Mouse (Mus musculus): Measurements from ENCODE around the gene Selenos.

Selenos gene

DNA sequence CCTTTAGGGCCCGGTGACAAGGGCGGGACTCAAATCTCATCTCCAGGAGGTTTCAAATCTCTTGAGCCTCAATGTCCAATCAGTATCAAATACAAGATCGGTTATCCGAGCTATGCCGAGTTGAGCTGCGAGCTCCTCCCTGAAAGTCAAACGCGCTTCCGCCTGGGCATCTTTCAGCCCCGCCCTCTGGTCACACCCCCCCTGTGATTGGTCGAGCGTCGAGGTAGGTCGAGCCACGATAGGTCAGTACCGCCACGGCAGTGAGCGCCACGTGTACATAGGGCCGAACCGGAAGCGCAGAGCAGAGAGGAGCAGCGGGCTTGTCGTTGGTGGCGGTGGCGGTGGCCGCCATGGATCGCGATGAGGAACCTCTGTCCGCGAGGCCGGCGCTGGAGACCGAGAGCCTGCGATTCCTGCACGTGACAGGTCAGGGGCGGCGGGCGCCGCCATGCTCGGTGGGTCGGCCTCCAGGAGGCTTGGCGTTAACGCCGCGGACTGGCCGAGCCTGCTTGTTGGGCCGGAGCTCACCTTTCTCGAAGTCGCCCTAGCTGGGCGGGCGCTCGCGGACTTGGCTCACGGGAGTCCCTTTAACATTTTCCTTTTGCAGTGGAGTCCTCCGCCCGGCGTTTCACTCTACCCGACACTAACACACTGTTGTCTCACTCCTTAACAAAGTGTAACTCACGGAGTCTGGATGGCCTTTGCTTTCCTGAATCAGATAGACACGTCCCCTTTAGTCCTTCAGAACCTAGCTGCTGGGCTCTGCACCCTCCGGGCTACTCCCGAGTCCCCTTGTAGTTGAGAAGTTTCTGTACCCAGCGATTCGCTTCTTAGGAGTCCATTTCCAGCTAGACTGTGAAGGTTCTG, at the start of gene Selenos:
TSS of gene Selenos (plus strand) at position 286 of the 867 bp plus-strand sequence.
- in situ Hi-C loops (cut with MboI, MseI) = no loop called here

GRCm38 (mm10) chr7:66036809-66037208, 42.6 kb upstream of the Selenos start:
- in situ Hi-C loops (cut with MboI, MseI) = no loop called here

DNA sequence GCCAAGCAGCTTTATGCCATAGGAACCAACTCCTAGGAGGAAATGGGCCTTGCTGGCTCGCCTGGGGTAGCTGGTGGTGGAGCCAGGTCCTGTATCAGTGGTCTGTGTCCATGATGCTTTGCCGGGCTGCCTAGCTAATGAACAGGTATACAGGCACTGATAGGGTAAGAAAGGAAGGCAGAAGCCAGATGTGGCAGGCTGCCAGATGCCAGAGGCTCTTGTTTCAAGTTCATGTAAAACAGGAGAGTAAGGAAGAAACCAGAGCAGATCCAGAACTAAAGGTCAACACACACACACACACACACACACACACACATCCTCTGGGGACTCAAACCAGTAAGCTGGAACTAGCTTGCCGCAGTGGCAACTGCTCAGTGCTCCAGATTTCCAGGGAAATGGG, 41.2 kb upstream of the Selenos start:
- in situ Hi-C loops (cut with MboI, MseI) = no loop called here

- in situ Hi-C loops (cut with MboI, MseI) = no loop called here
Measured at GRCm38 (mm10) chr7:66038730-66039129, 40.7 kb upstream of the Selenos start.

- in situ Hi-C loops (cut with MboI, MseI) = no loop called here
Measured at GRCm38 (mm10) chr7:66040026-66040814, 39.2 kb upstream of the Selenos start.

DNA sequence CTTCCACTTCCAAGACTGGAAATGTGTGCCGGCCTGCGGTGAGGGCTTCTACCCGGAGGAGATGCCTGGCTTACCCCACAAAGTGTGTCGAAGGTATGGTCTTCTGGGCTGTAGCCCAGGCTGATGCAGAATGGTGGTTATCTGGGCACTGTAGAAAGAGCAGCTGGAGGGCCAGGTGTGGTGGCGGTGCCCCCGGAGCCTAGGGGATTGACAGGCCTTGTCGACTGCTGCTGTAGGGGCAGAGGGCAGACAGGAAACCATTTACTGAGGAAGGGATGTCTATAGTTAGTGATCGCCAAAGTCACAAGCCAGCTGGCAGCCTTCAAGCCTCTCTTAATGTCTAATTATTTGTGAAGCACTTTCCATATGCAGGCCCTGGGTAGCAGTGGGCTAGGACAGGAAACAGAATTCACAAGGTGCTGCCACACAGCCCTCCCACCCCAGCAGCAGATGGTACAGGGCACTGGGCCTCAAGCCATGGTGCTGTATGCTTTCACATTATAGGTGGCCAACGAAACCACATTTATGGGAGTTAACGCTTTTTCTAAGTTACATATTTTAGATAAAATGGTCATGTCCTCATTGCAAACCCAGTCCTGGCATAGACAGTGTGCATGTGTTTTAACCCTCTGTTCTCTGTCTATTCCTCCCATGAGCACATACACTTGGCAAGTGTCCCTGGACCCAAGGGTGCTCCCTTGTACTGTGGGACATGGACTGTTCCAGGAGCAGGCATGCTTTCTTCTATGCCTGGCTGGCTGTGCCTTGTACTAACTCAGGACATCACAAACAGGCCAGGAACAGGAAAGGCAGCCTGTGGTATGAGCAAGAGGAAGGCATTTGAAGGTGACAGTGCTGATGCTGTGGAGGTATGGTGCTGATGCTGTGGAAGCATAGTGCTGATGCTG, 35.6 kb upstream of the Selenos start, which contains the start of gene Gm45213:
TSS of gene Gm45213 (plus strand) at position 51 of the 908 bp plus-strand sequence.
- in situ Hi-C loops (cut with MboI, MseI) = no loop called here

- in situ Hi-C loops (cut with MboI, MseI) = no loop called here
Measured at GRCm38 (mm10) chr7:66044617-66045016, 34.8 kb upstream of the Selenos start.

DNA sequence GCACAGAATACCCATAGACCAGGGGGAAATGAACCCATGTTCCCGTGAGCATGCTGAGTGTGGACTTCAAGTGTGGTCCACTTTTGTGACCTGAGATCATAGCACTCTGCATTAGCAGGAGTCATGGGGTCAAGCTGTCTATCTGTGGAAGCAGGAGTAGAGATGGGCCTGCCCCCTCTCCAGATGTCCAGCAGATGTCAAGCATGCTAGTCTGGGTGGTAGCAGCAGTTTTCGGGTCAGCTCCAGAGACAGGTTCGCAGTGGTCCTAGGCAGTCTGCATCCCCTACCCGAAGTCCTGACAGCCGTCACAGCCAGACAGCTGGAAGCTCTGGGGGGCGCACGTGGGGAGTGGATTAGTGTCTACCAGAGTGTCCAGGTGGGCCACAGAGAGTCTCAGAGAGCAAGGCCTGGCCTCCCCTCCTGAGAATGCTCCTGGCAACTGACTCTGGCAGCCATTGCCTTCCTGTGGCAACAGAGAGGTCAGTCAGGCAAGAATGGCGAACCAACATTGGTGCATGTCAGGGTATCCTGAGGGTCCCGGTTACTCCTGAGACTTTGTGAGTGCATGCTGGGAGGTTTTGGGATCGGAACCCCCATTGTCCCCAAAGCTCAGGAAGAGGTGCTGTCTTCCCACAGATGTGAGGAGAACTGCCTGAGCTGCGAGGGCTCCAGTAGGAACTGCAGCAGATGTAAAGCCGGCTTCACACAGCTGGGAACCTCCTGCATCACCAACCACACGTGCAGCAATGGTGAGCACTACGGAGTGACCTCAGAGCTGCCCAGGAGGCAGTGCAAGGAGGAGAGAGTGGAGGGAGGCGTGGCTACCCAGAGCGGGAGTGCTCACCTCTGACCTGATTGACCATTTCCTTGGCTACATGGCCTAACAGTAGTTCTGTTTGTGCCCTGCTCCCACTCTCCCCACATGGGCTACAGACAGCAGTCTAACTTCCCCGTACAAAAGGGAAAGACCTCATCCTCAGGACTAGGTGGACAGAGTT, 32.2 kb upstream of the Selenos start:
- in situ Hi-C loops (cut with MboI, MseI) = no loop called here

GRCm38 (mm10) chr7:66047975-66048374, 31.5 kb upstream of the Selenos start:
- in situ Hi-C loops (cut with MboI, MseI) = no loop called here

GRCm38 (mm10) chr7:66048446-66049230, 30.8 kb upstream of the Selenos start:
- in situ Hi-C loops (cut with MboI, MseI) = no loop called here

GRCm38 (mm10) chr7:66053946-66054483, 25.4 kb upstream of the Selenos start:
- in situ Hi-C loops (cut with MboI, MseI) = no loop called here

GRCm38 (mm10) chr7:66055356-66055755, 24.1 kb upstream of the Selenos start:
- in situ Hi-C loops (cut with MboI, MseI) = loop anchor here (5.0 kb wide), 1 partner anchor 353 kb away; no protein-coding TSS in a partner anchor

DNA sequence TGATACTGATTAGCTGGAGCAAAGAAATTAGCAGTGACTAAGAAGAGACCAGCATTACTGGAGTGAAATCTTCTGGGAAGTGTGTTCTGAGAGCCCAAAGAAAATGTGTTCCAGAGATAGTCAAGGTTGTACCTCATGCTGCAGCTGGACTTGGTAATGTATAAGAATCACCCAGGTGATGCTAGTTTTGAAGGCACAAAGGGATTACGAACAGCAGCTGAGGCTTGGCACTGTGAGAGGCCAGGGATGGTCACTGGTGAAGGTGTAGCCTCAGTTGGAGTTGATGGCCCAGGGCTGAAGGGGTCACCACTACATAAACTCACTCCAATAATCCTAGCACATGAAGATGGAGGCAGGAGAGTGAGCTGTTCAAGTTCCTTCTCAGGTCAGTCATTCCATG, 20.7 kb upstream of the Selenos start, which contains the start of gene Snrpa1:
TSS of gene Snrpa1 (plus strand) at position 301 of the 400 bp plus-strand sequence.
- in situ Hi-C loops (cut with MboI, MseI) = loop anchor here (5.0 kb wide), 1 partner anchor 356 kb away; no protein-coding TSS in a partner anchor

GRCm38 (mm10) chr7:66060066-66060956, 19.1 kb upstream of the Selenos start:
- in situ Hi-C loops (cut with MboI, MseI) = no loop called here

GRCm38 (mm10) chr7:66061057-66061456, 18.4 kb upstream of the Selenos start:
- in situ Hi-C loops (cut with MboI, MseI) = no loop called here

- in situ Hi-C loops (cut with MboI, MseI) = no loop called here
Measured at GRCm38 (mm10) chr7:66076411-66076810, 3.0 kb upstream of the Selenos start.

- in situ Hi-C loops (cut with MboI, MseI) = no loop called here
Measured at GRCm38 (mm10) chr7:66080231-66080613, 773 bp downstream of the Selenos start.

- in situ Hi-C loops (cut with MboI, MseI) = no loop called here
Measured at GRCm38 (mm10) chr7:66083757-66084156, 4.3 kb downstream of the Selenos start.
